Mouse (Mus musculus) thymus, adult 18-20 months (tissue): ENCODE results near the gene 4932429P05Rik.

Source experiments
- DNase-seq, 2 experiments: peaks; one replicate each; pipeline ENCODE4 v3.0.0; 2022; ENCODE audit warnings: mixed read lengths in 2 of 2

The 4932429P05Rik gene

DNA sequence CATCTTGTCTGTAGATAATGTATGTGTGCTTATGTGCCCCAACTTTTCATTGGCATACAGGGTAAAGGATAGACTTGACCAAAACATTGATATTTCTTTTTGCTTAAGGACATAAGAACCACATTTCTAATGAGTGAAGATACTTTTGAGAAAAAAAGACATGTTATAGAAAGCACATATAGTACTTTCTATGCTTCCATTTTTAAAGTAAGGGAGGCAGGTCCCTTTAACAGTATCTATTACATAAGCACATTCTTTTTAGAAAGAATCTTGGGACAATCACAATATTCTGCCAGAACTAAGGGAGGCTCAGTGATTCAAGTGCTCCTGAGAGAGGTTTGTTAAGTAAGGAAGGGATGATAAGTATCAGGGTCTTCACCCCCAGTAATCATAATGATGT, at the start of gene 4932429P05Rik:
Gene 4932429P05Rik (plus strand): TSS at position 301 of the 400 bp plus-strand sequence.
- DNase-seq = no peak
